Mouse (Mus musculus): ENCODE data around the gene Lmod3.

Gene Lmod3

GRCm38 (mm10) chr6:97227067-97227847 lies 25.3 kb downstream of the Lmod3 start:
- DNase-seq (ENCODE audit: low read depth in 1 of 2, low spot score in 2 of 2) = no peak

GRCm38 (mm10) chr6:97226083-97226491 lies 26.5 kb downstream of the Lmod3 start:
- no peak for DNase-seq (ENCODE audit: low read depth in 1 of 2, low spot score in 2 of 2)

- DNase-seq (ENCODE audit: low read depth in 1 of 2, low spot score in 2 of 2) = no peak
Measured at GRCm38 (mm10) chr6:97224505-97224904, 28.1 kb downstream of the Lmod3 start.

GRCm38 (mm10) chr6:97223566-97223965 lies 29.0 kb downstream of the Lmod3 start:
- no peak for DNase-seq (ENCODE audit: low read depth in 1 of 2, low spot score in 2 of 2)

GRCm38 (mm10) chr6:97222931-97223467 lies 29.6 kb downstream of the Lmod3 start:
- no peak for DNase-seq (ENCODE audit: low read depth in 1 of 2, low spot score in 2 of 2)

- DNase-seq (ENCODE audit: low read depth in 1 of 2, low spot score in 2 of 2) = no peak
Measured at GRCm38 (mm10) chr6:97222321-97222720, 30.2 kb downstream of the Lmod3 start.

GRCm38 (mm10) chr6:97221205-97222025 lies 31.1 kb downstream of the Lmod3 start:
- DNase-seq (ENCODE audit: low read depth in 1 of 2, low spot score in 2 of 2) = no peak

GRCm38 (mm10) chr6:97220672-97221071 lies 31.9 kb downstream of the Lmod3 start:
- DNase-seq (ENCODE audit: low read depth in 1 of 2, low spot score in 2 of 2) = no peak

- no peak for DNase-seq (ENCODE audit: low read depth in 1 of 2, low spot score in 2 of 2)
Measured at GRCm38 (mm10) chr6:97216154-97216821, 36.3 kb downstream of the Lmod3 start.

- DNase-seq (ENCODE audit: low read depth in 1 of 2, low spot score in 2 of 2) = peak; percentile 49 to 55
Measured at GRCm38 (mm10) chr6:97211981-97212380, 40.6 kb downstream of the Lmod3 start.

- DNase-seq (ENCODE audit: low read depth in 1 of 2, low spot score in 2 of 2) = peak in 1 of 2 experiments; percentile 18
Measured at GRCm38 (mm10) chr6:97210962-97211601, 41.5 kb downstream of the Lmod3 start.

GRCm38 (mm10) chr6:97210191-97210961 lies 42.2 kb downstream of the Lmod3 start, which contains the start of gene Arl6ip5:
TSS of gene Arl6ip5 (plus strand) at chr6:97210689.
- peak; percentile 76 to 82 for DNase-seq (ENCODE audit: low read depth in 1 of 2, low spot score in 2 of 2)

GRCm38 (mm10) chr6:97209751-97210150 lies 42.8 kb downstream of the Lmod3 start:
- no peak for DNase-seq (ENCODE audit: low read depth in 1 of 2, low spot score in 2 of 2)

GRCm38 (mm10) chr6:97209201-97209600 lies 43.4 kb downstream of the Lmod3 start:
- DNase-seq (ENCODE audit: low read depth in 1 of 2, low spot score in 2 of 2) = no peak

GRCm38 (mm10) chr6:97208406-97208805 lies 44.2 kb downstream of the Lmod3 start:
- DNase-seq (ENCODE audit: low read depth in 1 of 2, low spot score in 2 of 2) = no peak

- DNase-seq (ENCODE audit: low read depth in 1 of 2, low spot score in 2 of 2) = no peak
Measured at GRCm38 (mm10) chr6:97207085-97207484, 45.5 kb downstream of the Lmod3 start.

GRCm38 (mm10) chr6:97205439-97205885 lies 47.1 kb downstream of the Lmod3 start, which contains the start of gene Uba3:
TSS of gene Uba3 (minus strand) at chr6:97205647.
- peak; percentile 91 to 95 for DNase-seq (ENCODE audit: low read depth in 1 of 2, low spot score in 2 of 2)

- no peak for DNase-seq (ENCODE audit: low read depth in 1 of 2, low spot score in 2 of 2)
Measured at GRCm38 (mm10) chr6:97204952-97205351, 47.6 kb downstream of the Lmod3 start.

- no peak for DNase-seq (ENCODE audit: low read depth in 1 of 2, low spot score in 2 of 2)
Measured at GRCm38 (mm10) chr6:97204252-97204869, 48.2 kb downstream of the Lmod3 start.
